Mouse (Mus musculus) left cerebral cortex, postnatal 4 days (tissue): Measurements from ENCODE around the gene Usp37. TPM values are rescaled to one million over a fixed set of nuclear protein-coding genes. Genes with fewer than 3 reads are reported as not detected.
A peak's percentile ranks its signal among the peaks of the same experiment; 100 is the strongest.

Experiments
- microRNA-seq: library from miRNA; unstranded; fragments of <30 nt; microRNA quantifications from one replicate; pipeline ENCODE4 v1.2.0, GENCODE M21; 2022
- total RNA-seq, 2 experiments: library from RNA; stranded (reverse); gene quantifications; 2 replicates each; pipeline ENCODE4 v1.2.3; 2021

Usp37 gene
- total RNA-seq, 2 experiments from 2014 or later, result 24.3 to 26.6 TPM

Small RNA genes within 50 kb of the gene (microRNA-seq; reads per million reads assigned to microRNA genes)
- gene Gm25035, result not detected
- 5,908 reads per million, percentile 92 among the genes with 10 or more reads in this experiment for gene Mir26b

Other genes with a start within 250 kb of the Usp37 start
- 1 to 10 TPM; 5.2 to 5.3 TPM for gene Tmbim1, start 238.7 kb downstream of the Usp37 start, total RNA-seq
- 1 to 10 TPM in 1 of 2 experiments, under 1 TPM in 1; 0.74 to 1.1 TPM for gene Catip, start 182.2 kb downstream of the Usp37 start, total RNA-seq
- 1 to 10 TPM; 1.2 to 2.2 TPM for gene Slc11a1, start 169.1 kb downstream of the Usp37 start, total RNA-seq
- gene Ctdsp1, start 152.8 kb downstream of the Usp37 start, total RNA-seq, result 10 to 100 TPM; 19.2 to 20.8 TPM
- under 1 TPM; 0.72 to 0.81 TPM for gene Vil1, start 134.9 kb downstream of the Usp37 start, total RNA-seq
- 10 to 100 TPM; 43.9 to 48.1 TPM for gene Cnot9, start 38.2 kb downstream of the Usp37 start, total RNA-seq
- gene Plcd4, start 1.4 kb downstream of the Usp37 start, total RNA-seq, result 1 to 10 TPM; 3.7 TPM
- gene Zfp142, start 44.0 kb upstream of the Usp37 start, total RNA-seq, result 10 to 100 TPM; 24.7 to 24.8 TPM
- 10 to 100 TPM; 19.8 to 24.1 TPM for gene Bcs1l, start 44.0 kb upstream of the Usp37 start, total RNA-seq
- 10 to 100 TPM; 58.7 to 64.9 TPM for gene Rnf25, start 57.1 kb upstream of the Usp37 start, total RNA-seq
- 10 to 100 TPM; 20.6 to 25.2 TPM for gene Stk36, start 57.2 kb upstream of the Usp37 start, total RNA-seq
- 10 to 100 TPM; 37.3 to 42.6 TPM for gene Ttll4, start 117.5 kb upstream of the Usp37 start, total RNA-seq
- under 1 TPM; 0.70 TPM for gene Cyp27a1, start 169.3 kb upstream of the Usp37 start, total RNA-seq
- not detected for gene Prkag3, start 204.9 kb upstream of the Usp37 start, total RNA-seq
- 1 to 10 TPM; 3.5 to 5.1 TPM for gene Wnt6, start 227.6 kb upstream of the Usp37 start, total RNA-seq
- gene Wnt10a, start 247.2 kb upstream of the Usp37 start, total RNA-seq, result under 1 TPM in 1 of 2 experiments, not detected in 1; 0.38 TPM